Mouse (Mus musculus): Measurements from ENCODE around the gene Ero1l. TPM values are rescaled to one million over a fixed set of nuclear protein-coding genes. Genes with fewer than 3 reads are reported as not detected.

Ero1l gene
- polyA plus RNA-seq (2015; fragmentation: Nextera tagmentation; extraction: Ambion mirVana): 96.3 and 96.6 TPM in 2 replicates

DNA sequence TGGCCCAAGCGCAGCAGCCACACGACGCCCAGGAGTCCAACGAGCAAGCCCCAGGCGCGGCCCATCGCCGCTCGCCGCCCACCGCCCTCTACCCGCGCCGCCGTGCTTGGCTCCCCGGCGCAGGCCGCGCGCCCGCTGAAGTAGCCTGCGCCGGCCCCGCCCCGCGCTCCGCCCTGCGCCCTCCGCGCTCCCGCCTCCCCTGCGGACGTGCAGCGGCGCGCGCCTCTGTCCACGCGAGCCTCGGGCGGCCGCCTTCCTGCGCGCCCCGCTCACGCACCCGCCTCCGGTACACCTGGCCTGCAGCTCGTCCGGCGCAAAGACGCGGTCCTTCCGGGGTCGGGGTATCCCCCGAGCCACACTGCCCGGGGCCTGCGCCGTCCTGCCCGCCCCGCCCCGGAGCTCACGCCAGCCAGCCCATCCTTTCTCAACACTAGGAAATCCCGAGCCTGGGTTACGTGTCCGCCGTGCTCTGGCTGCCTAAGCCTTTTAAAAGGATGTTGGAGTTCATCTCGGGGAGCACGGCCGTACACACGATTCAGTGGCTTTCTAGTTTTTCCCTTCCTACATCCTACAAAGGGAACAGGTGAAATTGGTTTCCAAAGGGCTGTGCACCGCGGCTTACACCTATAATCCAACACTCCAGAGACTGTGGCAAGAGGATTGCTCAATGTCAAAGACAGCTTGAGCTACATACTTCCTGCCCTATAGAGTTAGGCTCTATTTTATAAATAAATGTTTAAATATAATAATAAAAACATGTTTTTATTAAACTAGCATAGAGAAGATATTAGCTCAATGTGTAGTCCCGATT is at the start of gene Ero1l:
Gene Ero1l, minus strand, starts transcription at position 346 of the 811 bp plus-strand sequence.
- WGBS: 2% methylated on average over 74 of the region's 74 CpGs
- Histone ChIP-seq H3K36me3 (ENCODE audit: control insufficient read depth, insufficient read depth) (no peaks in the 10 kb centered on the region), H3K9me3 (ENCODE audit: control insufficient read depth) (no peaks in the 10 kb centered on the region), H3K27me3 (replicated peaks; ENCODE audit: control insufficient read depth, insufficient read depth, low read length) (no peaks in the 10 kb centered on the region), H3K9ac (ENCODE audit: low read depth, low read length) (peak within 1 kb of the TSS; percentile 88), H3K27ac (ENCODE audit: low read depth, low read length) (peak within 1 kb of the TSS; percentile 94), H3K4me3 (ENCODE audit: low read depth, low read length) (peak within 1 kb of the TSS; percentile 88), H3K4me1 (replicated peaks; ENCODE audit: control insufficient read depth, insufficient read depth, low read length) (peaks cover 17% of the 10 kb centered on the region), H3K4me2 (replicated peaks; ENCODE audit: low read depth) (peak within 1 kb of the TSS; percentile 83)
- peak; percentile 90 for ATAC-seq
- no peak for TF ChIP-seq CTCF (IDR thresholded peaks at IDR 0.05; ENCODE audit: low read depth)

DNA sequence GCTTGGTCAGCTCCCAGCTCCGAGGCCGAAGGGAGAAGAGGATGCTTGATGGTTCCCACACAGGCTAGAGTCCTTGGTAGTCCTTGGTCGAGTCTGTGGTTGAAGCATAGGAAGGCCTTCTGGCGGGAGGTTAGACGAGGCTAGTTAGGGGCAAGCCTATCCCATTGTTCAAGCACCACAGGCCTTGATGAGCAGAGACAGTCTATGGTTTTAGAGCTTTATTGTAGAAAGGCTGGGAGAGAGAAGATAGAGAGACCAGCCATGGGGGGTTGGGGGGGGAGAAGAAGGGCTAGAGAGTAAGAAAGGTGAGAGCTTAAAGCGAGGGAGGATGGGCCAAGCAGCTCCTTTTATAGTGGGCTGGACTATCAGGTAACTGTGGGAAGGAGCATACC is 46.6 kb upstream of the Ero1l start:
- WGBS: 93% methylated on average over 6 of the region's 6 CpGs
- H3K9ac ChIP-seq (ENCODE audit: low read depth, low read length): no peak overlapping the region
- no peak for TF ChIP-seq CTCF (IDR thresholded peaks at IDR 0.05; ENCODE audit: low read depth)
- no peaks in the 10 kb centered on the region for H3K4me1 ChIP-seq (replicated peaks; ENCODE audit: control insufficient read depth, insufficient read depth, low read length)
- no peak overlapping the region for H3K4me2 ChIP-seq (replicated peaks; ENCODE audit: low read depth)
- H3K4me3 ChIP-seq (ENCODE audit: low read depth, low read length): no peak overlapping the region
- H3K27ac ChIP-seq (ENCODE audit: low read depth, low read length): no peak overlapping the region
- no peaks in the 10 kb centered on the region for H3K9me3 ChIP-seq (ENCODE audit: control insufficient read depth)
- no peak for ATAC-seq
- no peaks in the 10 kb centered on the region for H3K27me3 ChIP-seq (replicated peaks; ENCODE audit: control insufficient read depth, insufficient read depth, low read length)
- peaks cover 15% of the 10 kb centered on the region for H3K36me3 ChIP-seq (ENCODE audit: control insufficient read depth, insufficient read depth)

DNA sequence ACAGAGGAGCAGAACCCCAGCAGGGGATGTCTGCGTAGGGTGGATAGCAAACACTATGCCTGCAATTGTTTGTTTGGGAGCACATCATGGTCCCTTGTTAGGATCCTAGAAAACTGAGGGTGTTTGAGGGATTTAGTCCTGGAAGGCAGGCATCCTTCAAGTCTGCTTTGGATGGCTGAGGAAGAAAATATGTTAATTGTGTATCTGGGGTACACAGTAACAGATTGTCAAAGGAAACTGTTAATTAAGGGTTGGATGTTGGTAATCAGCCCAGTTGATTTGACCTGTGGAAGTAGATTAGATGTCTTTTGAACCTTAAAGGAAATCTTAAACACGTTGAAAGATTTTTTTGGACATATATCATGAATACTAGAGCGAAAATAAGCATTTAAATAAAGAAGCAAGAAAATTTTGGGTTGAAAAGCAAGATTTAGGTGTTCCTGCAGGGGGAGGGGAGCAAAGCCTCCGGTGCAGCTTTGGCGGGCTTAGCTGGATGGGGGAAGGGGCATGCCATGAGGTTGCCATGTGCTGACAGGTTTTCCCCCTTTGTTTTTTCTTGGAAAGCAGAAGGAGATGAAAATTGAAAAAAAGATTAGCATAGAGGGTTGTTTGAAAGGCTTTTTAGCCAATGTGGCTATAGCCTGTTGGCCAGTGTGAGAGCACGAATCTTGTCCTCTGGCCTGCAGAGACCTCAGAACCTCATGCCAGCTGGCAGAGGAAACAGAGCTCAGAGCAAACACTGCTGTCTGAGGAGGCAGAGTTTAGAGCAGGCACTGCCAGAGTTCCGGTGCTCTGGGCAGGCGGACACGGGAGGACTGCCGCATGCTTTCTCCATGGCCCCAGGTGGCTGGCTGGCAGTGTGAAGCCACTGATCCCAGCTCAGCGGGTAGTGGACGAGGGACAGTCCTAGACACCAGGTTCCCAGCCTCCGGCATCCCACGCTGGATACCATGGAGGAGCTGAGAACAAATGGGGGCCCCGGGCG is 45.9 kb upstream of the Ero1l start:
- no peaks in the 10 kb centered on the region for H3K4me1 ChIP-seq (replicated peaks; ENCODE audit: control insufficient read depth, insufficient read depth, low read length)
- peaks cover 10% of the 10 kb centered on the region for H3K36me3 ChIP-seq (ENCODE audit: control insufficient read depth, insufficient read depth)
- 86% methylated on average over 16 of the region's 16 CpGs for WGBS
- no peak for TF ChIP-seq CTCF (IDR thresholded peaks at IDR 0.05; ENCODE audit: low read depth)
- no peak for ATAC-seq
- H3K4me2 ChIP-seq (replicated peaks; ENCODE audit: low read depth): no peak overlapping the region
- H3K27me3 ChIP-seq (replicated peaks; ENCODE audit: control insufficient read depth, insufficient read depth, low read length): no peaks in the 10 kb centered on the region
- no peak overlapping the region for H3K4me3 ChIP-seq (ENCODE audit: low read depth, low read length)
- no peak overlapping the region for H3K9ac ChIP-seq (ENCODE audit: low read depth, low read length)
- no peak overlapping the region for H3K27ac ChIP-seq (ENCODE audit: low read depth, low read length)
- H3K9me3 ChIP-seq (ENCODE audit: control insufficient read depth): no peaks in the 10 kb centered on the region

DNA sequence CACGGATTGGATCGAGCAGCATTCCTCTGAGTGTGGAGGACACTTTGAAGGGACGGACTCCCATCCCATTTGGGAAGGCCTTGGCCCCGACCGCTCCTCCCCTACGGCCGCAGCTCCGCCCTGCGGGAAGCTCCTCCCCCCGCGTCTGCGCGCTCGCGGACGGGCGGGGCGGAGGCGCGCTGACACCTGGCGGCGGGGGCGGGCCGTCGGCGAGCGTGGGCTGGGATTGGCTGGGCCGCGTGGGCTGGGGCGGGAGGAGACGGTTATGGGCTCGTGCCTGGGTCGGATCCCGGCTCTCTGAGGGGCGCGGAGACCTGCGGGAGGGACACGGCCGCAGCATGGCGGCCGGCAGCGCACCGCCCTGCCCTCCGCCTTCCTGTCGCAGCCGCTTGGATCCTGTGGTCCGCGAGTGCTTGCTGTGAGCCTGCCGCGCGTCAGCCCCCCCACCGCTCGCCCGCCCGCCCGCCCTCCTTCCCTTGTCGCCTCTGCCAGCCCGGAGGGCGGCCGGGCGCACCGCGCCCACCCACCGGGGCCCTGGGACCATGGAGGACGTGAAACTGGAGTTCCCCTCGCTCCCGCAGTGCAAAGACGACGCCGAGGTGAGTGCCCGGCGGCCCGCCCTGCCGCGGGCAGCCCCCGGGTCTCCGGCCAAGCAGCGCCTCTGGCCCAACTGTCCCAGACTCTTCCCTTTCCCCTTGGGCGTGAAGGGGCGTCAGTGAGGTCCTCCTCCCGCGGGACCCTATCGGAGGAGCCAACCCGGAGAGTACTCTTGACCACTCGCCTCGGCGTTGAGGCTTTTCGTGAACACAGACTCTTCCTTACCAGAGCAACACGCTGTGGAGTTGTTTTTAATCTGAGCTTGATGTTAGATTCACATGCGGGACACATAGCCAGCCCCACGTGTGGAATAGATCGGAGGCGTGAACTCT is 32.6 kb upstream of the Ero1l start, which contains the start of gene Styx:
Gene Styx, plus strand, starts transcription at position 163 of the 929 bp plus-strand sequence.
- Histone ChIP-seq H3K27me3 (replicated peaks; ENCODE audit: control insufficient read depth, insufficient read depth, low read length) (no peaks in the 10 kb centered on the region), H3K4me1 (replicated peaks; ENCODE audit: control insufficient read depth, insufficient read depth, low read length) (no peaks in the 10 kb centered on the region), H3K27ac (ENCODE audit: low read depth, low read length) (peak within 1 kb of the TSS; percentile 37), H3K4me3 (ENCODE audit: low read depth, low read length) (peak within 1 kb of the TSS; percentile 54), H3K4me2 (replicated peaks; ENCODE audit: low read depth) (peak within 1 kb of the TSS; percentile 68), H3K36me3 (ENCODE audit: control insufficient read depth, insufficient read depth) (peaks cover 14% of the 10 kb centered on the region), H3K9me3 (ENCODE audit: control insufficient read depth) (no peaks in the 10 kb centered on the region), H3K9ac (ENCODE audit: low read depth, low read length) (peak within 1 kb of the TSS; percentile 71)
- ATAC-seq: peak; percentile 97
- TF ChIP-seq CTCF (IDR thresholded peaks at IDR 0.05; ENCODE audit: low read depth): no peak
- WGBS: under 1% methylated on average over 76 of the region's 93 CpGs

DNA sequence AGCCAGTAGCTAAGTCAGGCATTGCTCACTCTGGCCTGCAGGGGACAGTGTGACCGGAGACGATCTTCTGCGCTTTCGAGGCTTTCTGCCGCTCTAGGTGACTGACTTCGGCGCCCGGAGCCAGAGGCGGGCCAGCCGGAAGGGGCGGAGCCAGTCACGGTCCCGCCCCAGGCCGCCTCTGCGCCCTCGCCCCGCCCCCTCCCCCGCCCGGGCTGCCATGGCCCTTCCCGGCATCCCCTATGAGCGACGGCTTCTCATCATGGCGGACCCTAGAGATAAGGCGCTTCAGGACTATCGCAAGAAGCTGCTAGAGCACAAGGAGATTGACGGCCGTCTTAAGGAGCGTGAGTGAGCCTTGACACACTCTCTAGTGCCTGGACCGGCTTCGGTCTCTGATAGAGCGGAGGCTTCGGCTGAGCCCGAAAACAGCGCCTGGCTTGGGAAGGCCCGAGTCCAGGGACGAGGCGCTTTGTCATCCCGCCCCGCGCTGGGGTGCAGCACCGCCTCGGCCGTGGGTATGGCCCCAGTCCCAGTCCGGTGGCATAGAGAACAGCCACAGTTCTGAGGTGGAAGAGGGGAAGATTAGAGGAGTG is 11.1 kb upstream of the Ero1l start, which contains the start of gene Psmc6:
Gene Psmc6, plus strand, starts transcription at position 200 of the 593 bp plus-strand sequence.
- Histone ChIP-seq H3K4me2 (replicated peaks; ENCODE audit: low read depth) (peak within 1 kb of the TSS; percentile 77), H3K4me3 (ENCODE audit: low read depth, low read length) (peak within 1 kb of the TSS; percentile 94), H3K9me3 (ENCODE audit: control insufficient read depth) (no peaks in the 10 kb centered on the region), H3K4me1 (replicated peaks; ENCODE audit: control insufficient read depth, insufficient read depth, low read length) (0 out of 2 replicates have a peak, but pooled peaks cover 3% of the 10 kb centered on the region), H3K9ac (ENCODE audit: low read depth, low read length) (peak within 1 kb of the TSS; percentile 93), H3K27me3 (replicated peaks; ENCODE audit: control insufficient read depth, insufficient read depth, low read length) (no peaks in the 10 kb centered on the region), H3K27ac (ENCODE audit: low read depth, low read length) (peak within 1 kb of the TSS; percentile 91), H3K36me3 (ENCODE audit: control insufficient read depth, insufficient read depth) (peaks cover 16% of the 10 kb centered on the region)
- peak; percentile 97 for ATAC-seq
- under 1% methylated on average over 44 of the region's 44 CpGs for WGBS
- peak; percentile 96 for TF ChIP-seq CTCF (IDR thresholded peaks at IDR 0.05; ENCODE audit: low read depth)

Measured in intestine, postnatal 0 days (tissue).